Mouse (Mus musculus) ES-Bruce4 (cell line): ENCODE measurements around the gene Chad. TPM values are rescaled to one million over a fixed set of nuclear protein-coding genes. Genes with fewer than 3 reads are reported as not detected.

Source experiments
- H3K27ac ChIP-seq: 2 replicates; pipeline ENCODE4 v1.5.1; 2012; ENCODE audit warnings: low read length, inconsistent platforms; ENCODE audit not compliant: insufficient read depth
- H3K27me3 ChIP-seq: 2 replicates; pipeline ENCODE4 v1.6.1; 2012; ENCODE audit warnings: mild to moderate bottlenecking, low read length, inconsistent platforms; ENCODE audit not compliant: control insufficient read depth, poor library complexity, insufficient read depth, severe bottlenecking
- H3K36me3 ChIP-seq: 2 replicates; pipeline ENCODE4 v1.6.1; 2012; ENCODE audit warnings: inconsistent platforms, mild to moderate bottlenecking, low read length, moderate library complexity; ENCODE audit not compliant: control insufficient read depth, poor library complexity, insufficient read depth, severe bottlenecking
- H3K4me1 ChIP-seq: one replicate; pipeline ENCODE4 v1.8.1; 2011; ENCODE audit warnings: low read length; ENCODE audit not compliant: control insufficient read depth, insufficient read depth
- H3K4me3 ChIP-seq: 2 replicates; pipeline ENCODE4 v1.5.1; 2011; ENCODE audit warnings: low read depth, mild to moderate bottlenecking, low read length
- H3K9ac ChIP-seq: 2 replicates; pipeline ENCODE4 v1.6.1; 2012; ENCODE audit warnings: low read depth, mild to moderate bottlenecking, inconsistent platforms; ENCODE audit not compliant: poor library complexity, severe bottlenecking
- H3K9me3 ChIP-seq: replicated peaks from 2 replicates; pipeline ENCODE4 v1.6.1; 2012; ENCODE audit warnings: mild to moderate bottlenecking, low read length, inconsistent platforms; ENCODE audit not compliant: control insufficient read depth, poor library complexity, insufficient read depth, severe bottlenecking
- CTCF ChIP-seq: IDR thresholded peaks from one replicate; pipeline ENCODE4 v1.8.1; 2011; ENCODE audit warnings: low read depth, low read length
- EP300 ChIP-seq: IDR thresholded peaks from 2 replicates; pipeline ENCODE4 v1.6.1; 2011; ENCODE audit warnings: low read depth, low read length; ENCODE audit not compliant: insufficient read depth
- POLR2A ChIP-seq: IDR thresholded peaks from one replicate; pipeline ENCODE4 v1.8.1; 2011; ENCODE audit warnings: low read length; ENCODE audit not compliant: insufficient read depth
- polyA plus RNA-seq: library from polyadenylated mRNA; stranded (reverse); fragments of >200 nt; gene quantifications from 2 replicates; pipeline ENCODE4 v1.2.4, GENCODE M21; 2011; ENCODE audit warnings: low read depth; ENCODE audit not compliant: missing spikeins, insufficient read depth, insufficient read length

The Chad gene
- polyA plus RNA-seq, 1 experiment, result not detected

DNA sequence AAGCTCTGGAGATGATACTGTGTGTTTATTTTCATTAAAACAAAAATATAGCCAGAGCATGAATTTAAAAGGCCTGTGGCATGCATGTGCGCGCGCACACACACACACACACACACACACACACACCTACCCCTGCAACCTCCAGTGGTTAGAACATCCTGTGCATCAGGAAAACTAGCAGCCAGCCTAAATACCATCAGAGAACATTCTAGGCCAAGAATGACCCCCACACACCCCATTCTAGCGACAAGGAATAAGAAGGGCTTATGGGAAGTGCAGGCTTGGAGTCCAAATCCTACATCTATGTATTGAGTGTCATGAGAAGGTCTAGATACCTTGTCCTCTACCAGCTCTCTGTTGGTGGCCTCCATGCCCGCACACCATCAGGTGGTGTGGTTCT, 1.5 kb upstream of the Chad start:
- Histone ChIP-seq H3K36me3 (no peaks in the 10 kb centered on the region), H3K9me3 (no peaks in the 10 kb centered on the region), H3K4me1 (no peaks in the 10 kb centered on the region), H3K27me3 (no peaks in the 10 kb centered on the region), H3K4me3 (no peak overlapping the region), H3K27ac (no peak overlapping the region), H3K9ac (no peak overlapping the region)
- no peak for TF ChIP-seq EP300
- no peak for TF ChIP-seq CTCF
- TF ChIP-seq POLR2A, result no peak

GRCm38 (mm10) chr11:94563821-94564220, 1.0 kb upstream of the Chad start:
- H3K27me3 ChIP-seq, result no peaks in the 10 kb centered on the region
- no peaks in the 10 kb centered on the region for H3K36me3 ChIP-seq
- H3K4me1 ChIP-seq, result no peaks in the 10 kb centered on the region
- H3K4me3 ChIP-seq, result peak overlapping the region; percentile 41
- TF ChIP-seq CTCF, result no peak
- no peak for TF ChIP-seq POLR2A
- no peak for TF ChIP-seq EP300
- 0 out of 2 replicates have a peak overlapping the region, but pooled peaks have one; percentile 23 for H3K9ac ChIP-seq
- no peak overlapping the region for H3K27ac ChIP-seq
- H3K9me3 ChIP-seq, result no peaks in the 10 kb centered on the region

- H3K27ac ChIP-seq, result no peak overlapping the region
Measured at GRCm38 (mm10) chr11:94565151-94565479, 268 bp downstream of the Chad start.

DNA sequence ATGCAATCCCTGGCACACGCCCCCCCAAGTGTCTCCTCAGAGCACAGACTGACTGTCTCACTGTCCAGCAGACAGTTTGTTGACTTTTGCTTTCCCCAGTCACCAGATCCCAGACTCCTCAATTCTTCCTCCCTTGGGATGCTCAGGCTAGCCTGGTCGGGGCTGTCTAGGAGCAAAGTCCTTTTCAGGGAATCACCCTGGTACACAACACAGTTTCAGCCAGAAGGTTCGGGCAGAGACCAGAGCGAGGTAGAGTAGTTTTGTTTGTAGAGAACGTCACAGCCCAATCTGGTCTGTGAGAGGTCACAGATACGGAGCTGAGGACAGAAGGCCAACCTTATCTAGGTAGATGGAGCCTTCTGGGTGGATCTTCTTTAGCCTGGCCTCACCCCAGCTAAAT, 1.7 kb downstream of the Chad start:
- Histone ChIP-seq H3K27me3 (no peaks in the 10 kb centered on the region), H3K27ac (no peak overlapping the region)

More at GRCm38 (mm10) chr11:94565151-94565479, 268 bp downstream of the Chad start:
- H3K36me3 ChIP-seq, result no peaks in the 10 kb centered on the region
- H3K4me1 ChIP-seq, result no peaks in the 10 kb centered on the region
- no peak for TF ChIP-seq POLR2A
- peak; percentile 47 for TF ChIP-seq CTCF
- peak overlapping the region; percentile 23 for H3K9ac ChIP-seq
- H3K9me3 ChIP-seq, result no peaks in the 10 kb centered on the region
- H3K27me3 ChIP-seq, result no peaks in the 10 kb centered on the region
- H3K4me3 ChIP-seq, result peak overlapping the region; percentile 42

GRCm38 (mm10) chr11:94567326-94567725, 2.5 kb downstream of the Chad start:
- H3K4me1 ChIP-seq, result no peaks in the 10 kb centered on the region
- no peak overlapping the region for H3K4me3 ChIP-seq
- no peaks in the 10 kb centered on the region for H3K36me3 ChIP-seq
- no peak overlapping the region for H3K9ac ChIP-seq
- H3K27me3 ChIP-seq, result no peaks in the 10 kb centered on the region
- no peak for TF ChIP-seq CTCF
- no peak for TF ChIP-seq POLR2A
- TF ChIP-seq EP300, result no peak
- no peak overlapping the region for H3K27ac ChIP-seq
- no peaks in the 10 kb centered on the region for H3K9me3 ChIP-seq

More for the DNA sequence above, 1.7 kb downstream of the Chad start:
- Histone ChIP-seq H3K9ac (no peak overlapping the region), H3K36me3 (no peaks in the 10 kb centered on the region), H3K4me3 (no peak overlapping the region), H3K4me1 (no peaks in the 10 kb centered on the region), H3K9me3 (no peaks in the 10 kb centered on the region)
- no peak for TF ChIP-seq EP300

- H3K4me3 ChIP-seq, result no peak overlapping the region
- H3K4me1 ChIP-seq, result no peaks in the 10 kb centered on the region
- no peak overlapping the region for H3K9ac ChIP-seq
- H3K9me3 ChIP-seq, result no peaks in the 10 kb centered on the region
- no peak overlapping the region for H3K27ac ChIP-seq
- no peaks in the 10 kb centered on the region for H3K36me3 ChIP-seq
- TF ChIP-seq CTCF (no peak), POLR2A (no peak), EP300 (no peak)
- no peaks in the 10 kb centered on the region for H3K27me3 ChIP-seq
Measured at GRCm38 (mm10) chr11:94570612-94571011, 5.8 kb downstream of the Chad start.
